Mouse (Mus musculus) MEL (cell line): ENCODE results near the gene Sec23a.

ENCODE experiments used
- CTCF ChIP-seq, 3 experiments: IDR thresholded peaks in 2 of 3; conservative IDR thresholded peaks in 1 of 3; 2 replicates each; pipeline ENCODE4 v1.5.1; 2011 to 2012; ENCODE audit warnings: low read length in 3 of 3, low read depth in 2 of 3, mild to moderate bottlenecking in 2 of 3, improper control_type of control experiment in 1 of 3, inconsistent platforms in 1 of 3, mixed read lengths in 1 of 3, moderate library complexity in 1 of 3; ENCODE audit not compliant: control insufficient read depth in 1 of 3, insufficient read depth in 1 of 3, poor library complexity in 1 of 3, severe bottlenecking in 1 of 3
- KAT2A ChIP-seq: conservative IDR thresholded peaks from 2 replicates; pipeline ENCODE4 v1.6.1; 2012; ENCODE audit warnings: low read depth, low read length, improper control_type of control experiment, inconsistent platforms
- POLR2A ChIP-seq, 2 experiments: IDR thresholded peaks; 2 replicates each; pipeline ENCODE4 v1.6.1; 2011 to 2012; ENCODE audit warnings: low read length in 2 of 2, mild to moderate bottlenecking in 2 of 2, control low read depth in 1 of 2, improper control_type of control experiment in 1 of 2, low read depth in 1 of 2, moderate library complexity in 1 of 2; ENCODE audit not compliant: control insufficient read depth in 1 of 2, insufficient read depth in 1 of 2, poor library complexity in 1 of 2
- SMC3 ChIP-seq: IDR thresholded peaks from 2 replicates; pipeline ENCODE4 v1.6.1; 2011; ENCODE audit warnings: low read depth, low read length, improper control_type of control experiment

DNA sequence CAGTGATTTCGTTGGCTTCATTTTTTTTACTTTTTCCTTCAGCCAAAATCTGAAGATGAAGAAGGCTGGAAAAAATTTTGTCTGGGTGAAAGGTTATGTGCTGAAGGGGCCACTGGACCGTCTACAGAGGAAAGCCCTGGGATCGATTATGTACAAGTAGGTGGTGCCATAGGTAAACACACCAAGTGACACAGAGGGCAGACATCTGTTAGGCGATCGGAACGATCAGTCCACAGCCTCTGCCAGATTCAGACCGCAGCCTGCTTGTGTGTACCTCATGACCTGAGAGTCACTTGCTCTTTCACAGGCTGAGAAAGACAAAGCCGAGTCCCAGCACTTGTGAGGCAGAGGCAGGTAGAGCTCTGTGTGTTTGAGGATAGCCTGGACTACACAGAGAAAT lies 6.2 kb upstream of the Sec23a start:
- TF ChIP-seq CTCF (IDR thresholded peaks at IDR 0.05 in 2 of 3, conservative IDR thresholded peaks at IDR 0.05 in 1 of 3; ENCODE audit: control insufficient read depth in 1 of 3, insufficient read depth in 1 of 3, low read depth in 2 of 3, low read length in 3 of 3, poor library complexity in 1 of 3, severe bottlenecking in 1 of 3) (no peak), KAT2A (no peak), POLR2A (IDR thresholded peaks at IDR 0.05; ENCODE audit: control insufficient read depth in 1 of 2, insufficient read depth in 1 of 2, low read depth in 1 of 2, low read length in 2 of 2, poor library complexity in 1 of 2) (no peak), SMC3 (no peak)
